Mouse (Mus musculus) heart, embryonic 16.5 days (tissue): Measurements from ENCODE around the gene Ube2n. TPM values are rescaled to one million over a fixed set of nuclear protein-coding genes. Genes with fewer than 3 reads are reported as not detected.

ENCODE experiments used
- ATAC-seq: fragments of 200-750 bp; cut with Nextera tagmentation; replicated peaks from 2 replicates; pipeline ENCODE4 v1.8.0; 2017; ENCODE audit warnings: moderate number of reproducible peaks; ENCODE audit not compliant: insufficient read depth, low FRiP score; ENCODE audit errors: extremely low read depth
- H3K27ac ChIP-seq: fragments of 300-500 bp; sonication (generic); 2 replicates; pipeline ENCODE4 v1.5.1; 2014; ENCODE audit warnings: mild to moderate bottlenecking, low read length, control low read depth, moderate library complexity
- H3K27me3 ChIP-seq: fragments of 300-500 bp; sonication (generic); 2 replicates; pipeline ENCODE4 v1.6.1; 2014; ENCODE audit warnings: low read length, mixed read lengths; ENCODE audit not compliant: control insufficient read depth, insufficient read depth
- H3K36me3 ChIP-seq: fragments of 300-500 bp; sonication (generic); 2 replicates; pipeline ENCODE4 v1.6.1; 2014; ENCODE audit not compliant: control insufficient read depth, insufficient read depth
- H3K4me1 ChIP-seq: fragments of 300-500 bp; sonication (generic); 2 replicates; pipeline ENCODE4 v1.6.1; 2014; ENCODE audit warnings: low read length, mixed read lengths; ENCODE audit not compliant: control insufficient read depth, insufficient read depth
- H3K4me2 ChIP-seq: fragments of 300-500 bp; sonication (generic); 2 replicates; pipeline ENCODE4 v1.6.1; 2014; ENCODE audit warnings: low read depth, mild to moderate bottlenecking, control low read depth, low read length
- H3K4me3 ChIP-seq: fragments of 300-500 bp; sonication (generic); 2 replicates; pipeline ENCODE4 v1.5.1; 2014; ENCODE audit warnings: mild to moderate bottlenecking, control low read depth, low read length
- H3K9ac ChIP-seq: fragments of 300-500 bp; sonication (generic); 2 replicates; pipeline ENCODE4 v1.6.1; 2014; ENCODE audit warnings: low read length, control low read depth
- H3K9me3 ChIP-seq: fragments of 300-500 bp; sonication (generic); replicated peaks from 2 replicates; pipeline ENCODE4 v1.6.1; 2016; ENCODE audit warnings: low read length; ENCODE audit not compliant: control insufficient read depth
- WGBS: fragments of 180-500 bp; shearing (Covaris S2); extraction: QIAGEN DNeasy Blood & Tissue Kit; methylation state at CpG from one replicate; pipeline ENCODE4 v1.1.7; 2014; 5-methylcytosine and 5-hydroxymethylcytosine counted together
- polyA plus RNA-seq: library from polyadenylated mRNA; unstranded; fragments of >200 nt; fragmentation: Nextera tagmentation; extraction: Ambion mirVana; gene quantifications from 2 replicates; pipeline ENCODE4 v1.2.1, GENCODE M21; 2015

Gene Ube2n
- polyA plus RNA-seq, 1 experiment from 2014 or later: 246 TPM

DNA sequence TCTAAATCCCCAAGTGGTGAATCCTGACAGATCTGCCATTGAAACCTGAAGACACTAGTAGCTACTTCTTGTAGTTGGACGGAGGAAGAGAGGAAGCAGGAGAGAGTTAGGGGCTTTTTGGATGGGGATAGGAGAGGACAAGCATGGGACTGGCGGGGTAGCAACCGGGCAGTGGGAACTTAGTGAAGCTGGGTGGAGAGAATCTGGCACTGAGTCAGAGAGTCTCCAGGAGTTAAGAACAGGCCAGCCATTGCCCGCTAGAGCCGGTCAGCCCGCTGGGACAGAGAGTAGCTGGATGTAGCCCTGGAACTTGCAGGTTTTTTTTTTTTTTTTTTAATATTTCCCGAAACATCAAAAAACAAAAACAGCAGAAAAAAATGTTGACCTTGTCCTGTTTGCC, 18.4 kb downstream of the Ube2n start:
- Histone ChIP-seq H3K9ac (no peak overlapping the region), H3K4me2 (no peak overlapping the region), H3K36me3 (no peaks in the 10 kb centered on the region), H3K9me3 (no peaks in the 10 kb centered on the region), H3K27ac (peak overlapping the region; percentile 55; the same call in 1 of the 2 replicates), H3K27me3 (no peaks in the 10 kb centered on the region), H3K4me1 (peaks cover 43% of the 10 kb centered on the region), H3K4me3 (no peak overlapping the region)
- WGBS: 71% methylated on average over 7 of the region's 7 CpGs
- no peak; the same call in 1 of the 2 replicates for ATAC-seq

DNA sequence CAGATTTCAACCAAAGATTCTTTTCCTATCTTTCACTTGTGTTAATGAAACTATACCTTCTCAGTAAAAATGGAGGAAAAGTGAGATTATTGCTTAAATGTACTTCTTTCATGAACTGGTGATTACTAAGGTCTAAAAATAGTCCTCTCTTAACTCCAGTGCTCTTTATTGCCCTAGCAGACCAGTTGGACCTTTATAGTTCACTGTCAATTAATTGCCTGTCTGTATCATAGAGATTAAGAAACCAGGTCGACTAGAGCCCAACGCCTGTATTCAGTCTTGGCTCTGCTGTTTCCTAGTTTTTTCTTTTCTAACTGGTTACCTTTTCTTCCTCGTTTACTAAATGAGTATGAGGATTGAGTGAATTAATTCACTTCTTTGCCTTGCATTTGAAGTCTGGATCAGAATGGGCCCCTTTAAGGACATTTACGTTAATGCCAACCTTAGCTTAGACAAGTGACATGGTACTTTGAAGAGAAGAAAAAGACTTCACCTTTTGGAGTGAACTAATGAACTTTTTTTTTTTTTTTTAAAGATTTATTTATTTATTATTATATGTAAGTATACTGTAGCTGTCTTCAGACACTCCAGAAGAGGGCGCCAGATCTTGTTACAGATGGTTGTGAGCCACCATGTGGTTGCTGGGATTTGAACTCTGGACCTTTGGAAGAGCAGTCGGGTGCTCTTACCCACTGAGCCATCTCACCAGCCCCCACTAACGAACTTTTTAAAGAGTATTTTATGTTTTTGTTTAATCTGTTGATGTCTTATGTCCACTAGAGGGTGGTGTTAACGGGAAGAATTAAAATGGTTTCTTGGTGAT, 20.7 kb downstream of the Ube2n start:
- 79% methylated on average over 7 of the region's 8 CpGs for WGBS

GRCm38 (mm10) chr10:95536222-95536541, 21.2 kb downstream of the Ube2n start:
- no peak for ATAC-seq
- H3K27me3 ChIP-seq: no peaks in the 10 kb centered on the region
- H3K36me3 ChIP-seq: no peaks in the 10 kb centered on the region
- no peak overlapping the region for H3K9ac ChIP-seq
- peaks cover 38% of the 10 kb centered on the region for H3K4me1 ChIP-seq
- H3K9me3 ChIP-seq: no peaks in the 10 kb centered on the region
- H3K4me3 ChIP-seq: no peak overlapping the region
- H3K4me2 ChIP-seq: no peak overlapping the region
- 67% methylated on average over 6 of the region's 6 CpGs for WGBS
- no peak overlapping the region for H3K27ac ChIP-seq

More for the DNA sequence above, 20.7 kb downstream of the Ube2n start:
- ATAC-seq: no peak
- no peaks in the 10 kb centered on the region for H3K36me3 ChIP-seq
- no peak overlapping the region for H3K4me3 ChIP-seq
- no peaks in the 10 kb centered on the region for H3K27me3 ChIP-seq
- H3K4me2 ChIP-seq: no peak overlapping the region
- H3K9ac ChIP-seq: no peak overlapping the region
- peak overlapping the region; percentile 48; the same call in 1 of the 2 replicates for H3K27ac ChIP-seq
- H3K9me3 ChIP-seq: no peaks in the 10 kb centered on the region
- H3K4me1 ChIP-seq: peaks cover 42% of the 10 kb centered on the region

DNA sequence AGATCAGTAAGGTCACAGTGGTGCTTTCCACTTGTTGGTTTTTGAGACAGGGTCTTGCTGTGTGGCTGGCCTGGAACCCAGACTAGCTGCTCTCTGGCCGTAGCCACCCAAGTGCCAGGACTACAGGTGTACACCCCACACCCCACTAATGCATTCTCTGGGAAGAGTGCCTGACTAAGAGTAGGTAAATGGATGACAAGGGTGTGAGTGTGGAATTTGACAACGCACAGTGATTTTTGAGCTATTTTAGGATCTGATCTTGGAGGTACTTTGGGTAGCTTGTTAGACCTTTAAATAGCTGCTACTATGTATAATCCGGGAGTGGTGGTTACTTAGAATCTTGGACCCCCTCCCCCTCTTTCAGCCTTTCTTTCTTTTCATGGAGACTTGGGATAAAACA, 24.3 kb downstream of the Ube2n start:
- Histone ChIP-seq H3K4me1 (peaks cover 29% of the 10 kb centered on the region), H3K27ac (peak overlapping the region; percentile 83), H3K4me2 (peak overlapping the region; percentile 43), H3K9me3 (no peaks in the 10 kb centered on the region), H3K27me3 (no peaks in the 10 kb centered on the region), H3K9ac (0 out of 2 replicates have a peak overlapping the region, but pooled peaks have one; percentile 9), H3K4me3 (no peak overlapping the region), H3K36me3 (peaks cover 3% of the 10 kb centered on the region; the same call in 1 of the 2 replicates)
- 39% methylated on average over 3 of the region's 3 CpGs for WGBS
- ATAC-seq: peak; percentile 73

GRCm38 (mm10) chr10:95539841-95540240, 24.9 kb downstream of the Ube2n start:
- Histone ChIP-seq H3K9ac (0 out of 2 replicates have a peak overlapping the region, but pooled peaks have one; percentile 9), H3K9me3 (no peaks in the 10 kb centered on the region), H3K27ac (peak overlapping the region; percentile 45), H3K4me1 (peaks cover 29% of the 10 kb centered on the region), H3K36me3 (peaks cover 5% of the 10 kb centered on the region; the same call in 1 of the 2 replicates), H3K4me3 (no peak overlapping the region), H3K4me2 (no peak overlapping the region; the same call in 1 of the 2 replicates), H3K27me3 (no peaks in the 10 kb centered on the region)
- ATAC-seq: no peak
- WGBS: 79% methylated on average over 3 of the region's 3 CpGs

- H3K9me3 ChIP-seq: no peaks in the 10 kb centered on the region
- 88% methylated on average over 4 of the region's 4 CpGs for WGBS
- H3K4me2 ChIP-seq: no peak overlapping the region
- no peak overlapping the region for H3K9ac ChIP-seq
- ATAC-seq: no peak
- H3K27ac ChIP-seq: no peak overlapping the region
- H3K36me3 ChIP-seq: peaks cover 16% of the 10 kb centered on the region; the same call in 1 of the 2 replicates
- peaks cover 25% of the 10 kb centered on the region for H3K4me1 ChIP-seq
- H3K4me3 ChIP-seq: no peak overlapping the region
- no peaks in the 10 kb centered on the region for H3K27me3 ChIP-seq
Measured at GRCm38 (mm10) chr10:95542916-95543315, 28.0 kb downstream of the Ube2n start.

DNA sequence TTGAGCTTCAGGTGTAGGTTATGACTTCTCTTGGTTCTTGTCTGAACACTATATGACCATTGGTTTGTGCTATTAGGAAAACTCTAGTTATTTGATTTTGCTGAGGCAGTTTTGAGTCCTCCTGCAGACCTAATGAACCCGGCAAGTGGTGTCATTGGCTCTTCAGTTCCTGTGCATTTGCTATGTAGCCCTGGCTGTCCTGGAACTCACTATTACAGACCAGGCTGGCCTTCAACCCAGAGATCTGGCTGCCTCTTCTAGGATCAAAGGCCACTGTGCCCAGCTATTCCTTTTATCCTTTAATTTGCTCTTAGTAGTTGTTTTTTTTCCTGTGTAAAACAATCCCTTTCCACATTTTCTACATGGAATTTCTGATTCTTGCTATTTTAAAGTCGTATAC, 28.4 kb downstream of the Ube2n start:
- Histone ChIP-seq H3K4me2 (no peak overlapping the region), H3K4me3 (no peak overlapping the region), H3K4me1 (peaks cover 22% of the 10 kb centered on the region), H3K9ac (no peak overlapping the region), H3K27me3 (no peaks in the 10 kb centered on the region), H3K27ac (no peak overlapping the region), H3K9me3 (no peaks in the 10 kb centered on the region), H3K36me3 (peaks cover 20% of the 10 kb centered on the region)
- WGBS: 90% methylated on average over 2 of the region's 2 CpGs
- ATAC-seq: no peak

- Histone ChIP-seq H3K27me3 (no peaks in the 10 kb centered on the region), H3K4me3 (no peak overlapping the region), H3K36me3 (peaks cover 23% of the 10 kb centered on the region), H3K4me1 (peaks cover 17% of the 10 kb centered on the region), H3K4me2 (no peak overlapping the region), H3K27ac (no peak overlapping the region), H3K9ac (no peak overlapping the region), H3K9me3 (no peaks in the 10 kb centered on the region)
- ATAC-seq: no peak
Measured at GRCm38 (mm10) chr10:95544004-95544403, 29.1 kb downstream of the Ube2n start.

GRCm38 (mm10) chr10:95544651-95545050, 29.7 kb downstream of the Ube2n start:
- no peaks in the 10 kb centered on the region for H3K9me3 ChIP-seq
- peak overlapping the region; percentile 35 for H3K27ac ChIP-seq
- no peaks in the 10 kb centered on the region for H3K27me3 ChIP-seq
- no peak overlapping the region for H3K4me3 ChIP-seq
- H3K4me2 ChIP-seq: no peak overlapping the region
- H3K9ac ChIP-seq: no peak overlapping the region
- peaks cover 13% of the 10 kb centered on the region for H3K4me1 ChIP-seq
- 72% methylated on average over 2 of the region's 2 CpGs for WGBS
- H3K36me3 ChIP-seq: peaks cover 27% of the 10 kb centered on the region
- ATAC-seq: no peak
